8 mouse cellular contexts compared by ENCODE assay signal in genomic region chr6:51269617-51270016, GRCm38 (mm10).
DNase-seq lines count a peak whose midpoint lies in the region; ATAC-seq and TF ChIP-seq lines count a peak whose summit lies in the region.

No protein-coding gene starts in this region.

- no peak overlapping the region for H3K27ac ChIP-seq in kidney, embryonic 16.5 days (ENCODE audit: low read length)
- H3K27ac ChIP-seq in brown adipose tissue, adult 24 weeks (replicated peaks; ENCODE audit: low read depth, low read length), result no peak overlapping the region
- no peak overlapping the region for H3K27ac ChIP-seq in midbrain, embryonic 11.5 days (ENCODE audit: low read depth, low read length)
- no peak overlapping the region for H3K27ac ChIP-seq in cerebellum, adult 2 months (ENCODE audit: insufficient read depth, low read length)

- peak overlapping the region; percentile 64 for H3K4me3 ChIP-seq in kidney, embryonic 16.5 days (ENCODE audit: low read length)
- peak overlapping the region; percentile 56 for H3K4me3 ChIP-seq in brown adipose tissue, adult 24 weeks (ENCODE audit: insufficient read depth, low read depth, low read length)
- peak overlapping the region; percentile 73 for H3K4me3 ChIP-seq in midbrain, embryonic 11.5 days (ENCODE audit: low read depth, low read length)
- H3K4me3 ChIP-seq in cerebellum, adult 2 months (replicated peaks; ENCODE audit: insufficient read depth, low read depth, low read length), result no peak overlapping the region

- WGBS in kidney, embryonic 16.5 days, result 18% methylated on average over 10 of the region's 10 CpGs
- WGBS in midbrain, embryonic 11.5 days, result 35% methylated on average over 10 of the region's 10 CpGs
- 47% methylated on average over 10 of the region's 10 CpGs for WGBS in cerebellum, adult 2 months

- H3K9ac ChIP-seq in kidney, embryonic 16.5 days (replicated peaks; ENCODE audit: low read length), result peak overlapping the region; percentile 81
- H3K9ac ChIP-seq in midbrain, embryonic 11.5 days (ENCODE audit: low read length), result peak overlapping the region; percentile 69

- no peaks in the 10 kb centered on the region for H3K27me3 ChIP-seq in kidney, embryonic 16.5 days (ENCODE audit: insufficient read depth, low read length)
- H3K27me3 ChIP-seq in midbrain, embryonic 11.5 days (ENCODE audit: control insufficient read depth, insufficient read depth, low read length), result peaks cover 3% of the 10 kb centered on the region; the same call in 1 of the 2 replicates
- no peaks in the 10 kb centered on the region for H3K27me3 ChIP-seq in cerebellum, adult 2 months (ENCODE audit: control insufficient read depth, insufficient read depth, low read length)

- no peak for TF ChIP-seq POLR2A in cerebellum, adult 2 months (IDR thresholded peaks at IDR 0.05; ENCODE audit: borderline replicate concordance, insufficient read depth, low read length)

- TF ChIP-seq CTCF in cerebellum, adult 2 months (IDR thresholded peaks at IDR 0.05; ENCODE audit: borderline replicate concordance, insufficient read depth, low read depth, low read length), result no peak

- no peaks in the 10 kb centered on the region for H3K9me3 ChIP-seq in kidney, embryonic 16.5 days (ENCODE audit: low read length)
- no peaks in the 10 kb centered on the region for H3K9me3 ChIP-seq in midbrain, embryonic 11.5 days (ENCODE audit: control insufficient read depth, low read length)

- peaks cover 13% of the 10 kb centered on the region for H3K4me1 ChIP-seq in kidney, embryonic 16.5 days (ENCODE audit: insufficient read depth, low read length)
- no peaks in the 10 kb centered on the region for H3K4me1 ChIP-seq in brown adipose tissue, adult 24 weeks (ENCODE audit: control insufficient read depth, insufficient read depth, insufficient read length, low read length)
- peaks cover 3% of the 10 kb centered on the region for H3K4me1 ChIP-seq in midbrain, embryonic 11.5 days (ENCODE audit: control insufficient read depth, insufficient read depth, low read length)
- 0 out of 2 replicates have a peak, but pooled peaks cover 3% of the 10 kb centered on the region for H3K4me1 ChIP-seq in cerebellum, adult 2 months (ENCODE audit: control insufficient read depth, insufficient read depth, low read length)

- DNase-seq in kidney, adult 11 months, result no peak
- peak; percentile 49 for DNase-seq in heart, postnatal 4 days
- no peak for DNase-seq in midbrain, embryonic 11.5 days (ENCODE audit: low spot score, missing footprints)
- DNase-seq in urinary bladder, postnatal 25 days (ENCODE audit: low spot score), result no peak
- DNase-seq in cerebellum, adult 2 months, result no peak
- DNase-seq in frontal cortex, postnatal 10 days (ENCODE audit: low spot score in 2 of 2), result no peak

- H3K36me3 ChIP-seq in kidney, embryonic 16.5 days (ENCODE audit: insufficient read depth, low read length), result no peaks in the 10 kb centered on the region
- no peaks in the 10 kb centered on the region for H3K36me3 ChIP-seq in midbrain, embryonic 11.5 days (ENCODE audit: control insufficient read depth, insufficient read depth, low read length)

- H3K4me2 ChIP-seq in kidney, embryonic 16.5 days (replicated peaks; ENCODE audit: low read depth, low read length), result peak overlapping the region; percentile 95
- H3K4me2 ChIP-seq in midbrain, embryonic 11.5 days, result peak overlapping the region; percentile 99

- ATAC-seq in kidney, embryonic 16.5 days (ENCODE audit: low FRiP score, low TSS enrichment), result no peak
- no peak for ATAC-seq in midbrain, embryonic 11.5 days (ENCODE audit: low FRiP score)
